ENCODE assay signal across 1 mouse cellular context in genomic region chr7:100511602-100512001, GRCm38 (mm10).
TF ChIP-seq lines count a peak whose summit lies in the region.

No protein-coding gene starts in this region.

TF ChIP-seq in MEL, 35 proteins besides CTCF, POLR2A, EP300 and RAD21 (continued from another document):
- TF ChIP-seq POLR2AphosphoS5 (IDR thresholded peaks at IDR 0.05; ENCODE audit: borderline replicate concordance, low read depth, low read length): no peak
- no peak for TF ChIP-seq MAFK (IDR thresholded peaks at IDR 0.05; ENCODE audit: borderline replicate concordance, low read depth, low read length)
- no peak; the same call in 1 of the 2 replicates for TF ChIP-seq MXI1 (IDR thresholded peaks at IDR 0.05; ENCODE audit: low read depth, low read length)
- TF ChIP-seq ZKSCAN1 (IDR thresholded peaks at IDR 0.05; ENCODE audit: low read depth, low read length): no peak
- 0 out of 2 replicates have a peak, but pooled peaks have one; percentile 20 for TF ChIP-seq RCOR1 (IDR thresholded peaks at IDR 0.05; ENCODE audit: low read depth, low read length)
- TF ChIP-seq ZMIZ1 (IDR thresholded peaks at IDR 0.05; ENCODE audit: low read depth, low read length): 0 out of 2 replicates have a peak, but pooled peaks have one; percentile 32
- TF ChIP-seq KAT2A (conservative IDR thresholded peaks at IDR 0.05; ENCODE audit: low read depth, low read length): no peak
- TF ChIP-seq MYC (IDR thresholded peaks at IDR 0.05; ENCODE audit: low read depth, low read length): no peak
- TF ChIP-seq MYB (IDR thresholded peaks at IDR 0.05; ENCODE audit: low read depth, low read length): no peak
- TF ChIP-seq TAL1 (IDR thresholded peaks at IDR 0.05; ENCODE audit: low read length): no peak
